Mouse (Mus musculus) hindbrain, postnatal 0 days (tissue): Measurements from ENCODE around the gene Mypop. TPM values are rescaled to one million over a fixed set of nuclear protein-coding genes. Genes with fewer than 3 reads are reported as not detected.

Experiments
- ATAC-seq: fragments of 200-750 bp; cut with Nextera tagmentation; 2 replicates; pipeline ENCODE4 v1.8.0; 2017; ENCODE audit warnings: mild to moderate bottlenecking, moderate TSS enrichment, moderate library complexity
- DNase-seq: peaks from one replicate; pipeline ENCODE4 v3.0.0-alpha.2; 2015; ENCODE audit warnings: low spot score
- H3K27ac ChIP-seq: fragments of 300-500 bp; sonication (generic); 2 replicates; pipeline ENCODE4 v1.5.1; 2014; ENCODE audit warnings: mild to moderate bottlenecking
- H3K27me3 ChIP-seq: fragments of 300-500 bp; sonication (generic); 2 replicates; pipeline ENCODE4 v1.6.1; 2014; ENCODE audit warnings: low read length, mixed read lengths; ENCODE audit not compliant: insufficient read depth
- H3K36me3 ChIP-seq: fragments of 300-500 bp; sonication (generic); 2 replicates; pipeline ENCODE4 v1.6.1; 2014; ENCODE audit warnings: low read length, mixed read lengths; ENCODE audit not compliant: insufficient read depth
- H3K4me1 ChIP-seq: fragments of 300-500 bp; sonication (generic); 2 replicates; pipeline ENCODE4 v1.6.1; 2014; ENCODE audit warnings: antibody characterized with exemption, low read length, mixed read lengths; ENCODE audit not compliant: insufficient read depth
- H3K4me2 ChIP-seq: fragments of 300-500 bp; sonication (generic); 2 replicates; pipeline ENCODE4 v1.6.1; 2014; ENCODE audit warnings: low read depth, mild to moderate bottlenecking, low read length, moderate library complexity, mixed read lengths
- H3K4me3 ChIP-seq: fragments of 300-500 bp; sonication (generic); 2 replicates; pipeline ENCODE4 v1.5.1; 2014; ENCODE audit warnings: low read length
- H3K9ac ChIP-seq: fragments of 300-500 bp; sonication (generic); replicated peaks from 2 replicates; pipeline ENCODE4 v1.6.1; 2014; ENCODE audit warnings: mild to moderate bottlenecking, low read length, moderate library complexity, mixed read lengths
- H3K9me3 ChIP-seq: fragments of 300-500 bp; sonication (generic); 2 replicates; pipeline ENCODE4 v1.6.1; 2016; ENCODE audit warnings: low read length, mixed read lengths
- CTCF ChIP-seq: IDR thresholded peaks from 2 replicates; pipeline ENCODE4 v1.5.1; 2016; ENCODE audit warnings: antibody characterized with exemption, control low read depth, low read depth
- WGBS: fragments of 180-500 bp; shearing (Covaris S2); extraction: QIAGEN DNeasy Blood & Tissue Kit; methylation state at CpG from one replicate; pipeline ENCODE4 v1.1.7; 2014; 5-methylcytosine and 5-hydroxymethylcytosine counted together
- polyA plus RNA-seq: library from polyadenylated mRNA; unstranded; fragments of >200 nt; fragmentation: Nextera tagmentation; extraction: Ambion mirVana; gene quantifications from 2 replicates; pipeline ENCODE4 v1.2.1, GENCODE M21; 2015
- total RNA-seq: library from RNA; depleted of rRNA; stranded (reverse); fragments of >200 nt; gene quantifications from 2 replicates; pipeline ENCODE4 v1.2.3, GENCODE M21; 2014

Mypop gene
- total and polyA plus RNA-seq, 2 experiments from 2014 or later, result 5.6 to 22.5 TPM

- no peaks in the 10 kb centered on the region for H3K27me3 ChIP-seq
- peak overlapping the region; percentile 10; the same call in 1 of the 2 replicates for H3K4me3 ChIP-seq
- no peak for TF ChIP-seq CTCF
- H3K9ac ChIP-seq, result no peak overlapping the region
- H3K27ac ChIP-seq, result no peak overlapping the region
- peak overlapping the region; percentile 24 for H3K4me2 ChIP-seq
- H3K4me1 ChIP-seq, result peaks cover 9% of the 10 kb centered on the region
- 70% methylated on average over 10 of the region's 10 CpGs for WGBS
- H3K36me3 ChIP-seq, result no peaks in the 10 kb centered on the region
- H3K9me3 ChIP-seq, result no peaks in the 10 kb centered on the region
- DNase-seq, result no peak
- ATAC-seq, result no peak
Measured at GRCm38 (mm10) chr7:19000421-19000820, 9.4 kb downstream of the Mypop start.

GRCm38 (mm10) chr7:19001066-19001806 is 10.2 kb downstream of the Mypop start:
- Histone ChIP-seq H3K4me1 (peaks cover 17% of the 10 kb centered on the region), H3K27ac (no peak overlapping the region), H3K36me3 (no peaks in the 10 kb centered on the region), H3K9me3 (no peaks in the 10 kb centered on the region), H3K4me2 (peak overlapping the region; percentile 24), H3K9ac (no peak overlapping the region), H3K27me3 (no peaks in the 10 kb centered on the region), H3K4me3 (peak overlapping the region; percentile 10; the same call in 1 of the 2 replicates)
- no peak for TF ChIP-seq CTCF
- ATAC-seq, result no peak
- no peak for DNase-seq
- WGBS, result 42% methylated on average over 18 of the region's 18 CpGs

DNA sequence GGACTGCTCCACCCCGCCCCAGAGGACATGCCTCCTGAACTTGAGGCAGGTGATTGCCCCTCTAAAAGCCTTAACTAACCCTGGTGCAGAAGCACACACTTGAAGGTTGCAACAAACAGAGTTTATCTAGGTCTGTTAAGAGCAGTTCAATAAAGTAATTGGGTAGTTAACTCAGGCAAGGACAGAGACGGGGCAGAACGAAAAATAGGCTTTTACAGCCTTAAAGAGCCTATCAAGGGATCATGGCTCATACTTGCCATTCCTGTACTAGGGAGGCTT is 10.7 kb downstream of the Mypop start:
- Histone ChIP-seq H3K4me1 (peaks cover 19% of the 10 kb centered on the region), H3K4me3 (no peak overlapping the region), H3K9me3 (no peaks in the 10 kb centered on the region), H3K36me3 (no peaks in the 10 kb centered on the region), H3K9ac (no peak overlapping the region), H3K27me3 (no peaks in the 10 kb centered on the region), H3K27ac (peak overlapping the region; percentile 73; the same call in 1 of the 2 replicates), H3K4me2 (no peak overlapping the region)
- no peak for TF ChIP-seq CTCF
- WGBS, result 77% methylated on average over 3 of the region's 3 CpGs
- no peak for DNase-seq
- no peak for ATAC-seq

GRCm38 (mm10) chr7:19002115-19002514 is 11.1 kb downstream of the Mypop start:
- peak overlapping the region; percentile 39 for H3K4me3 ChIP-seq
- peak overlapping the region; percentile 73 for H3K4me2 ChIP-seq
- no peak for ATAC-seq
- DNase-seq, result no peak
- 44% methylated on average over 4 of the region's 4 CpGs for WGBS
- no peaks in the 10 kb centered on the region for H3K36me3 ChIP-seq
- no peaks in the 10 kb centered on the region for H3K27me3 ChIP-seq
- H3K9ac ChIP-seq, result peak overlapping the region; percentile 69; the same call in 1 of the 2 replicates
- H3K27ac ChIP-seq, result peak overlapping the region; percentile 73
- H3K9me3 ChIP-seq, result no peaks in the 10 kb centered on the region
- no peak for TF ChIP-seq CTCF
- H3K4me1 ChIP-seq, result peaks cover 19% of the 10 kb centered on the region

- Histone ChIP-seq H3K9ac (peak overlapping the region; percentile 69), H3K27me3 (no peaks in the 10 kb centered on the region), H3K27ac (peak overlapping the region; percentile 73), H3K4me1 (peaks cover 19% of the 10 kb centered on the region), H3K9me3 (no peaks in the 10 kb centered on the region), H3K36me3 (no peaks in the 10 kb centered on the region), H3K4me2 (peak overlapping the region; percentile 73), H3K4me3 (peak overlapping the region; percentile 39)
- peak; percentile 68 for ATAC-seq
- DNase-seq, result peak; percentile 94
- 2% methylated on average over 17 of the region's 17 CpGs for WGBS
- TF ChIP-seq CTCF, result no peak
Measured at GRCm38 (mm10) chr7:19002848-19003498, 11.9 kb downstream of the Mypop start.

DNA sequence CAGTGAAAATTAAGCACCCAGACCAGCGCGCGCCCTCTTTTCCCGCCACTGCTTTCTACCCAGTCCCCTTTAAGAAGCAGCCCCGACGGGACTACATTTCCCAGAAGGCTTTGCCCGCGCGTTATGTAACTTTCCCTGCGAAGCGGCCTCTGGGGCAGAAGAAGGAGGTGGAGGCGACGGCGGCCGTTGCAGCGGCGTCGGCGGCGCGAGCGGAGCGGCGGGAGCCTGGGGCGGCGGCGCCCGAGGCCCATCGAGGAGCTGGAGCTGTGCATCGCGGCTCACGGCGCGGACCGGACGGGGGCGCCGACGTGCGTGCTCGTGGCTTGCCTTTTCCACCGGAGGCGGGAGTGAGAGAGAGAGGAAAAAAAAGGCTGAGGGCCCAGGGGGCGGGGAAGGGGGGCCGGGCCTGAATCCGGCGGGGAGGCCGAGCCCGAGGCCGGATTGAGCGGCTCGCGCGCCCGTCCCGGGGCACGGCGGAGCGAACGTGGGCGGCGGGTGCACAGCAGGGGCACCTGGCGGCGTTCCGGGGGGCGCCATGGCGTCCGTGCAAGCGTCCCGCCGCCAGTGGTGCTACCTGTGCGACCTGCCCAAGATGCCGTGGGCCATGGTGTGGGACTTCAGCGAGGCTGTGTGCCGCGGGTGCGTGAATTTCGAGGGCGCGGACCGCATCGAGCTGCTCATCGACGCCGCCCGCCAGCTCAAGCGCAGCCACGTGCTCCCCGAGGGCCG is 13.0 kb downstream of the Mypop start, which contains the start of gene Irf2bp1:
Gene Irf2bp1 (plus strand): TSS at position 143 of the 729 bp plus-strand sequence.
- H3K9me3 ChIP-seq, result no peaks in the 10 kb centered on the region
- H3K27me3 ChIP-seq, result no peaks in the 10 kb centered on the region
- peaks cover 19% of the 10 kb centered on the region for H3K4me1 ChIP-seq
- H3K4me2 ChIP-seq, result peak within 1 kb of the TSS; percentile 91
- H3K27ac ChIP-seq, result peak within 1 kb of the TSS; percentile 90
- no peaks in the 10 kb centered on the region for H3K36me3 ChIP-seq
- DNase-seq (peak; percentile 97), ATAC-seq (peak; percentile 61)
- H3K9ac ChIP-seq, result peak within 1 kb of the TSS; percentile 77
- whole genome bisulfite sequencing, result 2% methylated on average over 84 of the region's 90 CpGs
- no peak for TF ChIP-seq CTCF
- H3K4me3 ChIP-seq, result peak within 1 kb of the TSS; percentile 59
